Mouse (Mus musculus) MEL-GATA-1-ER (cell line): Measurements from ENCODE around the gene Ppm1l.
"Not testable (repeated sequence)": the region's sequence is repeated elsewhere in the genome, so short reads cannot be mapped to it uniquely, and the experiment has no call there.

Source experiments
- DNase-seq: peaks from one replicate; pipeline ENCODE4 v3.0.0-alpha.2; 2012; ENCODE audit warnings: low read depth; ENCODE audit errors: extremely low read depth

The Ppm1l gene

GRCm38 (mm10) chr3:69532687-69533086, 216.0 kb downstream of the Ppm1l start:
- no peak for DNase-seq

- DNase-seq: no peak
Measured at GRCm38 (mm10) chr3:69535486-69535885, 218.8 kb downstream of the Ppm1l start.

DNA sequence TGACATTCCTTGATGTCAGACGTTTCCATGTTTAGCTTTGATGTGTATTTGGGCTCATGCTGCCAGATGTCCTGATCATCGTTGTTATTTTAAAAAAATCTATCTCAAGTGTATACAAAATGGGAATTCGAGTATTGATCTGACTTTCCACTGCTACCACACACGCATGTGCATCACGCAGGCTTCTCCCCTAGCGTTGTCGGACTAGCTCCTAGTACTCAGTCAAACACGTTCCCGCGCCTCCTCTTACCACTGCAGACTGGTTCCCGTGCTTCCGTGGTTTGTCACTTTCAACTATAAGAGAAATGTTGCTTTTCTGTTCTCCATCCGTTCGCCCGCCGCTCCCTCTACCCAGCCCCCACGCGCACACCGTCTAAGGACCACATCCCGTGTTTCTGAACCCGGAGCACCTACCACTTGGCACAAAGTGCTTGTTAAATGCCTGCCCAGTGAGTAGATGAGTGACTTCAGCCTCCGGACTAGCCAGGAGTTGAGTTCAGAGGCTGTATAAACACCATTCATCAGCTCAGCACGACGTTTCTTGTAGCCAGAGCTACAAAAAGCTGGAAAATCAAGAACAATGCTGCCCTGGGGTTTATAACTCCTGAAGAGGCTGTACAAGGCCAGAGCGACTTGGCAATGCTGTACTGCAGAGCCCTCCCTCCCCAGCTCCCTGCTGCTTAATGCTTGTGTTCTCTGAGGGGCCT, 219.4 kb downstream of the Ppm1l start:
- DNase-seq: no peak

- DNase-seq: no peak
Measured at GRCm38 (mm10) chr3:69542962-69543361, 226.3 kb downstream of the Ppm1l start.

DNA sequence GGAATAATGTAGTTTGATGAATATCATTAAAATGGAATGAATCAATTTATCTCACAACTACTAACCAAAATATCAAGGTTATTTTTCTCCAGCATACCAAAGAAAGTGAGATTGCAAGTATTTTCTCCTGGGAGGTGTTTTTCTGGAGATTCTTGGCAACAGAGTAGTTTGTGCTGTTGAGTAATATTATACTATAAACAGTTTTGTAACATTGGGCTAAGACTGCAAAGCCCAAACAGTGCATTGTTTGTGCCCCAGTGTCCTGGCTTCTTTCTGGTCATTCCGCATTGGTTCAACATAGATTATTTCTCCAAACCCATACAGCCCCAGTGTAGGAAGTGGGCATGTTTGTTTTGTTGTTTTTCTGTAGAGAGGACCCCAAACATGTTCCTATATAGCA, 227.1 kb downstream of the Ppm1l start:
- no peak for DNase-seq

DNA sequence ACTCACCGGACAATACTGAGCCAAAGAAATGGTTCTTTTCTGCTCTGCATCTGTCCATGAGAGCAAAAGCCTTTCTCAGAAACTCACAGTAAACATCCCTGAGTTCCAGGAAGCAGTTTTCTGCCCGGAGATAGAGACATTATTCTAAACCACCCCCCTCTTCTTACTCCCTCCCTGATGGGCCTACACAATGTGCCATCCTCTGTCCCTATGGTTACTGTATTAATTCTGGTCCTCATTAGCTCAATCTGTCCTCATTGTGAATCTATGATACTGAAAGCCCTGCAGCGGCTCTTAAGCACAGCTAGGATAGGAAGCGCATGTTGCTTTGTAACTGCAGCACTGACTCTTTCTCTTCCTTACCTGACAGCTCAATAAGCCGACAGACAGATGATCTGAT, 228.4 kb downstream of the Ppm1l start:
- no peak for DNase-seq

DNA sequence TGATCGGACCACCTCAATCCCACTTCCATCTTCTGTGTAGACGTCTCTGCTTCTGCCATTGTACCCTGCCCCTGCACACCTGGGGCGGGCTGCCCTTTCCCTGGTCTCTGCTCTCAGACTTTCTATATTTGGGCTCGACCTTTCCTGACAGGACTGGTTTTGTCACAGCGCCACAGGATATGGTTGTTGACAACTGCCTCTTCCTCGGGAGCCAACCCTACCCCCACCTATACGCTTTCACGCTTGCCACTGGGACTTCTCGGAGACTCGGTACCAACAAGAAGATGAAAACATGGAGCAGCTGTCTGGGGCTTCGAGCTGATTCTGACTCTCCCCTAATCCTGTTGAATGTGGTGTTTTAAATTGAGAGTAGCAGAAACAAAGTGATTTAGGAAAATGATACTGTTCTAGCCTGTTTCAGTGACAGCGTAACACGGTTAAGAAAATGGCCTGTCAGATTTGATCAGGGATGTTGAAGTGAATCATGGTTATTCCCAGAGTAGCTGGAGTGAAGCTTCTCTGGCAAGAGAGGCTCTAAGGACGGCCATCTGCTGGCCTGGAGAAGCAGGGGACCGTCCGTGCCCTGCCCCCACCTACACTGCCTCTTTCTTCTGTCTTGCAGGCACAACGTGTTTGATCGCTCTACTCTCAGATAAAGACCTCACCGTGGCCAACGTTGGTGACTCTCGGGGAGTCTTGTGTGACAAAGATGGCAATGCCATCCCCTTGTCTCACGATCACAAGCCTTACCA, 232.2 kb downstream of the Ppm1l start:
- DNase-seq: no peak

GRCm38 (mm10) chr3:69549602-69550001, 232.9 kb downstream of the Ppm1l start:
- no peak for DNase-seq

- DNase-seq: no peak
Measured at GRCm38 (mm10) chr3:69555511-69555910, 238.8 kb downstream of the Ppm1l start.

DNA sequence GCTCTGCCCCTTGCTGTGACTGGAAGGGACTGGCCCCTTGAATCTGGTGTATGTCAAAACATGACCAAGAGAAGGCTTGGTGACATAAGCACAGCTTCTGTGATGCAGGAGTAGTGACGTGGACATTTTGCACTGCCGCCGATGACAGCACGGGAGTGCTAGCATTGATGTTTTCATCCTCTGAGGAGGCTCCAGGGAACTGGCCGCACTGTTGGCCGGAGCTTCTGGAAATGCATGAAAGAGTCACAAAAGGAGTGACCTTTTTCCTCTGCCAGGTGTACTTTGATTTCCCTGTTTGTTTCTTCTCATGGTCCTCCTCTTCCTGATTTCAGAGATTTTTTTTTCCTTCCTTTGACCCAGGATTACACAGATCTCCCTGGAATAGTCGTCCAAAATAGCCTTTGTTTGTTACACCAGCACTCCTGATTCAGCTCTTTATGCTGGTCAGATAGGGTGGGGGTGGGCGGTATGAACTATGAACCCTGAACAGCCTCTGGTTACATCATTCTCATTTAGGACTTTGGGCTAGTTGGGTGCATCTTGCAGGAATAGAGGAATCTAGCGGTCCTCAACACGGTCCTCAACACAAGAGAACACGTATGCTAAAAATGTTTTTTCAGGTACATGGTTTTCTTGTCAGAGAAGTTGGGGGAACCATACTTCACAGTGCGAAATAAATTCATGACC, 239.6 kb downstream of the Ppm1l start:
- DNase-seq: no peak

DNA sequence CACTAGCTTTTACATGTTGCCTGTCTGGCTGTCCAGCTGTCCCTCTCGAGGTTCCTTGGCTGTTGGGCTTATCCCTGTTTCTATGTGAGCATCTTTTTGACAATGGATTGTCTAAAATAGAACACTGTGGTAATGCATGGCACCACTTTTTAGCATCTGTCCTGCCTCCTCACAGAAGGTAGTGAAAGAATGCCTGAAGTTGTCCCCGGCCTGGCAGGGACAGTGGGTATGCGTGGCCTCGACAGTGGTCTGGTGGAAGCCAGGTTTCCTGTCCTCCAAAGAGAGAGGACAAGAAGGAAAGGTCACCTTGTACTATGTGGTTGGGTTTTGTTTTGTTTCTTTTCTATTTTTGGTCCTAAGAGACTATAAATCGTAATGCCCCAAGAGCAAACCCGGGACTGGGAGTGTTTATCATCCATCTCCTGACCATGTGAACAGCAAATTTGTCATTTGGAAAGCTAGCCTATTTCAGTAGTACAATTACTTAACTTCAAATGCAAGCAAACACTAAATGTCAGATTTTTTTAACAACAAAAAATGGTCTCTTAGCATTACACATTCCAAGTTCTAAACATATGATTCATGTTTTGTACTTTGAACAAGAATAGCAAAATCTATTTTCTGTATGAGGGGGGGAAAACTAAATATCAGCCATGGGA, 242.8 kb downstream of the Ppm1l start:
- DNase-seq: no peak

DNA sequence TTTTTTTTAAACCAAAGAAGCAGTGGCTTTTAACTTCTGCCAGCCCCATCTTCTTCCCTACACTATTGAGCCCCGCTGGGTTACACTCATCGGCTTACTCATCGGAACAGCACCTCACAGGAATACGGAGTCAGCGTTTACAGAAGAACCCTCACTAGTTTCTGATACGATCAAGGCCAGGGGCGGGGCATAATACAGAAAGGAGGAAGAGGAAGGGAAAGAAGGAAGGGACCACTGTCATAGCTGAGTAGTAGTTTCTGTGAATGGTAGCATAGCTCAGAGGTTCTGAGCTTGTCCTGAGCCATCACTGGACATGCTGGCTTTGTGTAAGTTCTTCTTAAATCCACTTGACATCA, 243.3 kb downstream of the Ppm1l start:
- DNase-seq: no peak

DNA sequence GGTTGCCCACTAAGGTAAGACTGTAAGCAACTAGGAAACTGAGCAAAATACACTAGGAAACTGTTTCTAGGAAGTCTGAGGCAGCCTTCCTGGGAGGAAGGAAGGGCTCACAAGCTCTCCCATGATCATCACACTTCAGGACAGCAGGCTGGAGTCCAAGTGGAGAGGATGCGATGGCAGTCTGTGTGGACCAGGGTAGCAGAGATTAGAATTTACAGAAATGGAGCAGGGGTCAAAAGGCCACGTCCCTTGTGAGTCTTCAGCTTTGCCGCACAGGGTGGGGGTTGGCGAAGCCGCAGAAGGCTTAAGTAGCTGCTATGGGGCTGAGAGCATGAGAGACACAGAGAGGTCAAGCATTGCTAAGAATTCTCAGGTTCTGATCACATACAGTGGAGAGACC, 245.0 kb downstream of the Ppm1l start:
- no peak for DNase-seq

DNA sequence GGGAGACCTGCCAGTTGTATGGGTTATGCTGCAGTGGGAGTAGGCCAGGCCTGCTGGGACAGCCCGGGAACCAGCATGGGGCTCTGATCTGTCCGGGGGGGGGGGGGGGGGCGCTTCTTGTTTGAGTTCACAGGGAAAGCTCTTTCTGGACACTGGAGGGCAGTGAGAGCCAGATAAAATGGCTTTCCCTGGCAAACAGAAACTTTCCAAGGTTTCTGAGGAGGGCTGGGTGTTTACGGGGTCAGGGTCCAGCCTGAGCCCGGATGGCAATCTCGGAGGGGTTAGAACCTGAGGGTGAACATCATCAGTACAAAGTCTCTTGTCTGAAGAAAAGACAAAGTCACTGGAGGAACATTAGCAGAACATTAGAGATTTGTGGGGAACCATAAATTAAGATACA, 246.7 kb downstream of the Ppm1l start:
- no peak for DNase-seq

DNA sequence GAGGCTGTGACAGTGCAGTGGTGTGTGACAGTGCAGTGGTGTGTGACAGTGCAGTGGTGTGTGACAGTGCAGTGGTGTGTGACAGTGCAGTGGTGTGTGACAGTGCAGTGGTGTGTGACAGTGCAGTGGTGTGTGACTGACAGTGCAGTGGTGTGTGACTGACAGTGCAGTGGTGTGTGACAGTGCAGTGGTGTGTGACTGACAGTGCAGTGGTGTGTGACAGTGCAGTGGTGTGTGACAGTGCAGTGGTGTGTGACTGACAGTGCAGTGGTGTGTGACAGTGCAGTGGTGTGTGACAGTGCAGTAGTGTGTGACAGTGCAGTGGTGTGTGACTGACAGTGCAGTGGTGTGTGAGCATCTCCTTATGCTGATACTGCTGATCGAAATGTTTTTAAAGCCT, 248.9 kb downstream of the Ppm1l start:
- DNase-seq: not testable (repeated sequence)

DNA sequence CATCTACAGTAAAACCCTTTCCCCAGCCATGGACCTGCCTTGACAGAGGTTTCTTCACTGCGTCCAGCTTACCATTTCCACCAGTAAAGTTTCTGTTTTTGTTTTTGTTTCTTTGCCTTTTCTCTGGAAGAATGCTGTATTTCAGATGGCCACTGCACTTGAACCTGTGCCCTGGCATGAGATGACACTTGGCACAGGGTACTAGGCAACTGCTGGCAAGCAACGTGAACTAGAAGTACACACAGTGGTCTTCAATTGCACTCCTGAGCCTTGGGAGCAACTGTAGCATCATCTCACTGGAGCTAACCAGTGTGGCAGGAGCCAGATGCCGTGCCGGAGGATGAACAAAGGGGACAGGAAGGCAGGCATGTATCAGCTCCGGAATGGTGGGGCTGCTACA, 255.9 kb downstream of the Ppm1l start:
- DNase-seq: no peak

- DNase-seq: no peak
Measured at GRCm38 (mm10) chr3:69575577-69575976, 258.9 kb downstream of the Ppm1l start.

DNA sequence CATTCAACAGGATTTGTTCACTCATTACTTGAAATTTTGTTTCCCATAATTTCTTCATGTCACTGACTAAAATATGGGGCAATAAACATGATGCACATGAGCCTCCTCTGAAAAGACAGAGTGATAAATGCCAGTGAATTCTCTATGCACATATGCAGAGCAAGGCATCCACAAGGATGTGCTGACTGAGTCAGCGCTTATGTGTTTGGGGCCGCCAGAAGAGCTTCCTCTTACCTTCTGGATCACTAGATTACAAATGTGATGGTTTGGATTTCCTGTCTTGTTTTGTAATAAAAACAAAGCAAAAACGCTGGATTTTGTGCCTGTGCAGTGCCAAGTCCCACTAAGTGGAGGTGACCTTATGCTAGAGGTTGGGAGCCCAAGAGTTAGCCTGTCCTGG, 260.1 kb downstream of the Ppm1l start:
- DNase-seq: no peak

GRCm38 (mm10) chr3:69578791-69579190, 262.1 kb downstream of the Ppm1l start:
- DNase-seq: no peak

- no peak for DNase-seq
Measured at GRCm38 (mm10) chr3:69583798-69584197, 267.1 kb downstream of the Ppm1l start.

DNA sequence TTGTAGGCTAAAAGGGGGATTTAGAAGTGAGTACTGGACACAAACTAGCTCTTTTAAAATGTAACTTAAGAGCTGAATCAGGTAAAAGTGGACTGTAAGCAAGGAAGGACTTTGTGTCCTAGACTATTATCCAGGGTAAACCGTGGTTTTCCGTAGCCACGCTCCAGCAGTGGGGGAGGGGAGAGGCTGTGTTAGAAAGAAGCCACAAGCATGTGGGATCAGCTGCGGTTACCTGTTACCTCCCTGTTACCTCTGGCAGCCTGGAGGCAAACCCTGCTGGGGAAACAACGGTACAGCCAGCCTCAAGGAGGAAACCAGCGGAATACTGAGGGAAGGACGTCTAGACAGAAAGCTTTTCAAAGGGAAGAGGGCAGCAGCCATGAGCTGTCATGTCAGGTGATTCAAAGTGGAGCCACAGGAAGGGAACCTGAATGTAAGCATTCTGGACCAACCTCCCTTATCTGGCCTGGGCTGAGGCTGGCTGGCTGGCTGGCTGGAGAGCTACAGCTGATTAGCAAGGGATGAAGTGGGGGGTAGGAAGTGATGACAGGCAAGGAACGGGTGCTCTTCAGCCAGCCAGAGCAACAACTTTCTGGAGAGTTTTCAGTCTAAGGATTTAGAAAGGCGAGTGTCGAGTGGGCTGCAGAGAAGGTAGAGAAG, 271.6 kb downstream of the Ppm1l start:
- DNase-seq: no peak

DNA sequence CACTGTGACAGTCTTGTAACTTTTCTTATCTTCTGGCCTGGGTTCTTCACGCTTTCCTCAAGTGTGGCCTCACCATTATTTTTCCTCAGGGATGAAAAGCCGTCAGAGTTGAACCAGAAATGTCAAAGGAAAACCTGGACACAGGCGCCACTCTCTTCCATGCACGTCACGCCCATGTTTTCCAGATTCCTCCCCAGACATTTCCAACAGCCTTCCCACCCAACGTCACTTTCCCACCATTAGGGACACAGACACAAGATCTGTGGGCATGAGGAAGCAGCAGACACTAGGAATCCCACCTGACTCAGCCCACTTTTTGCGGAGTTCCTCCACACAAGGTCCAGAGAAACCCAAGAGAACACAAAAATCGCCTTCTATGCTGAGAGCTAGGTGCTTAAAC, 276.8 kb downstream of the Ppm1l start:
- DNase-seq: no peak
